Mouse (Mus musculus): ENCODE results near the gene Bnipl. TPM values are rescaled to one million over a fixed set of nuclear protein-coding genes. Genes with fewer than 3 reads are reported as not detected.
"Not testable (repeated sequence)": the region's sequence is repeated elsewhere in the genome, so short reads cannot be mapped to it uniquely, and the experiment has no call there.

Gene Bnipl
- polyA plus RNA-seq, 1 experiment from 2014 or later = 5.8 TPM

DNA sequence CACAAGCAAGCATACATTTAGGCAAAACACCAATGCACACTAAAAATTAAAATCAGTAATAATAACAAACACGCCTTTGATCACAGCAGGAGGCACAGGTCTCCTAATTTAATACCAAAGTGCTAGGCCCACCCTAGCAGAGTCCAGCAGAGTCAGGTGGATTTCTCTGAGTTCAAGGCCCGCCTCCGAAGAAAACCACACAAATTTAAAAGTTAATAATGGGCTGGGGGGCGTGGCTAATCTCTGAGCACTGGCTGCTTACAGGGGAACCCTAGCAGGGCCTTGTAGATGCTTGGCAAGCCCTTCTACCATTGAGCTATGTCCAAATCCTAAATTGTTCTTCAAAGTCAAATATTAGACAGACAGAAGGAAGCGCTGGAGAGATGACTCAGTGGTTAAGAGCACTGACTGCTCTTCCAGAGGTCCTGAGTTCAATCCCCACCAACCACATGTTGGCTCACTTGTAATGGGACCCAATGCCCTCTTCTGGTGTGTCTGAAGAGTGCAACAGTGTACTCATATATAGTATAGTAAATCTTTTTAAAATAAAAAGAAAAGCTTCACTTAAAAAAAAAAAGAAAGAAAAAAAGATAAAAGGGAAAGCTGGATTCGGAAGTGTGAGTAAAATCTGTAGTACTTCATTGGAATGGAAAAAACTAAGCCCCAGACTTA is 32.4 kb downstream of the Bnipl start:
- Histone ChIP-seq H3K9ac (no peak overlapping the region; the same call in 1 of the 2 replicates), H3K4me2 (peak overlapping the region; percentile 75), H3K9me3 (no peaks in the 10 kb centered on the region), H3K36me3 (peaks cover 14% of the 10 kb centered on the region; the same call in 1 of the 2 replicates), H3K27me3 (replicated peaks) (no peaks in the 10 kb centered on the region), H3K4me1 (0 out of 2 replicates have a peak, but pooled peaks cover 7% of the 10 kb centered on the region), H3K27ac (peak overlapping the region; percentile 100), H3K4me3 (replicated peaks) (peak overlapping the region; percentile 82)
- WGBS = 72% methylated on average over 6 of the region's 6 CpGs
- ATAC-seq (ENCODE audit: insufficient read depth, low FRiP score, low read depth) = no peak

DNA sequence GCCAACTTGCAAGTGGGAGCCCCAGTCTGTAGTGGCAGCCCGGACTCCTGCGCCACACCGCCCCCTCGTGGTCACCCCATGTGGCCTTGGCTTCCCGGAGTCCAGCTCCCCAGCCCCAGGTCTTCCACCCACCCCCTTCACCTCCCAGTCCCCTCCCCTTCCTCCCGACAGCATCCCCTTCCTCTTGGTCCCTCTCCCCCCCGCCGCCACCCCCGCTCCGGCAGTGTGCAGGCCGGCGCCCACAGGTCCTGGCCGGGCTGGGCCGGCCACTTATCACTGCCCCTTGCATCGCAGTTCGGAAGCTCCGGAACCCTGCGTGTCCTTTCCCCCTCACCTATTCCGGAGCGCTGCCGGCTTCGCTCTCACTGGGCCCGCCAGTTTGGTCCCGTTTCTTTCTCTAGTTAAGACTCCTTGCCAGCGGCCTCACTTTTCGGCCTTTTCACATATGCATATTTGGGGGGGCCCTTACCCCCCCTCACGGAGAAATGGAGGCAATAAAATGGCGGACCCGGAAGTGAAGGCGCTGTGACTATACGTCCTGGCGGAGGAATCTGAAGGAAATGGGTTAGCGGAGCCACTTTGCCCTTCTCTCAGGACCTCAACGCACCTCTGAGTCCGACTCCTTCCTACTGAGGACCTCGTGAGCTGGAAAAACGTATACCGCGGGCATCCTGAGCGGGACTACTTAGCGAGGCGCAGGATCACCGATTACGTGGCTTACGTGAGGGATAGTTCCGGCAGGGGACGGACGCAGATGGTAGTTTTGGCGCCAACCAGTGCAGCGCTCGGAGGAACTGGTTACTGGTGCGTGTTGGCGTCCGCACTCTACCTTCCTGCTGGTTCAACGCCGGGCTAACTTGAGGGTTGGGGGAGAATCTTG is 33.5 kb downstream of the Bnipl start, which contains the start of gene Gabpb2:
TSS of gene Gabpb2 (minus strand) at position 662 of the 880 bp plus-strand sequence.
- Histone ChIP-seq H3K4me2 (peak within 1 kb of the TSS; percentile 75), H3K4me1 (0 out of 2 replicates have a peak, but pooled peaks cover 7% of the 10 kb centered on the region), H3K9me3 (no peaks in the 10 kb centered on the region), H3K4me3 (replicated peaks) (peak within 1 kb of the TSS; percentile 82), H3K27me3 (replicated peaks) (no peaks in the 10 kb centered on the region), H3K36me3 (peaks cover 13% of the 10 kb centered on the region; the same call in 1 of the 2 replicates), H3K9ac (peak within 1 kb of the TSS; percentile 85), H3K27ac (peak within 1 kb of the TSS; percentile 100)
- under 1% methylated on average over 56 of the region's 56 CpGs for WGBS
- ATAC-seq (ENCODE audit: insufficient read depth, low FRiP score, low read depth) = peak; percentile 89

DNA sequence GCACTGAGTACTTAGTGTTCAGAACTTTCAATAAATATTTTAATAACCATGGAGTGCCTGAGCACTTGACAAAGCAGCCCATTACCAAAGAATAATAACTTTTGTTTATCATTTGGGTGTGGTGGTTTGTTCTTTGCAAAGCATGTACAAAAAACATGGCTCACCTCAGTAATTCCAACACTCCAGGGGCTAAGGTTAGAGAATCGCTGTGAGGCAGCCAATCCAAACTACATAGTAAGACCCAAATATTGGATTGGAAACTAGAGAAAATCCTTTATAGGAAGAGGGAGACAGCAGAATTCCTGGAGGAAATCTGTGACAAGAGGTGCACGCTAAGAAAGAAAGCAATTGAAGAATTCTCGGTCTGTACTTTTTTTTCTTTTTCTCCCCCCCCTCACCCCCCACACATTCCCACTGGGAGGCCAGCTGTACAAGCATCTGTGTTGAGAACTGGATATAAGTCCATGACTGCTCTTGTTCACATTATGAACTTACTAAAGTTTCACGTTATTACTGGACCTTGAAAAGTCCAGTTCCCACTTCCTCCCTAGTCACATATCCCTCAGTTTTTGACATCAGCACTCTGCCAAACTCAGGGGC is 34.2 kb downstream of the Bnipl start:
- Histone ChIP-seq H3K36me3 (0 out of 2 replicates have a peak, but pooled peaks cover 14% of the 10 kb centered on the region), H3K4me2 (peak overlapping the region; percentile 75), H3K4me1 (0 out of 2 replicates have a peak, but pooled peaks cover 7% of the 10 kb centered on the region)

DNA sequence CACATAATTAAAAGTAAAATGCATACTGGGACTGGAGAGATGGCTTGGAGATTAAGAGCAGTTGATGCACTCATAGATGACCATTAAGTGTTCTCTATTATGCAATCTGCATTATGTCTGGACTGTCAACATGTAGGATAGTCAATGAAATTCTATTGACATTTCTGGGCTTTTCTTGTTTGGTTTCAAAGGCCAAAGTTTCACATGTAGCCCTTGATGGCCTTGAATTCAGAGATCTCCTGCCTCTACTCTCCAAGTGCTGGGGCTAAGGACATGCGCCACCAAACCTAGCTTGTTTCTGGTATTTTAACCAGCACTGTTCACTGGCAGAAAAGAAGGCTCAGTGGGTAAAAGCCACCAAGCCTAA is 37.4 kb downstream of the Bnipl start:
- H3K27me3 ChIP-seq (replicated peaks) = no peaks in the 10 kb centered on the region
- 0 out of 2 replicates have a peak, but pooled peaks cover 7% of the 10 kb centered on the region for H3K4me1 ChIP-seq
- WGBS = 94% methylated on average over 1 of the region's 1 CpGs
- H3K36me3 ChIP-seq = 0 out of 2 replicates have a peak, but pooled peaks cover 11% of the 10 kb centered on the region
- no peak overlapping the region for H3K9ac ChIP-seq
- H3K9me3 ChIP-seq = no peaks in the 10 kb centered on the region
- no peak for ATAC-seq (ENCODE audit: insufficient read depth, low FRiP score, low read depth)
- no peak overlapping the region for H3K4me2 ChIP-seq
- no peak overlapping the region for H3K27ac ChIP-seq
- no peak overlapping the region for H3K4me3 ChIP-seq (replicated peaks)

More for the DNA sequence above, 34.2 kb downstream of the Bnipl start:
- Histone ChIP-seq H3K9me3 (no peaks in the 10 kb centered on the region), H3K9ac (peak overlapping the region; percentile 85; the same call in 1 of the 2 replicates), H3K27ac (peak overlapping the region; percentile 100), H3K27me3 (replicated peaks) (no peaks in the 10 kb centered on the region), H3K4me3 (replicated peaks) (peak overlapping the region; percentile 82)
- ATAC-seq (ENCODE audit: insufficient read depth, low FRiP score, low read depth) = peak; percentile 27
- WGBS = 14% methylated on average over 4 of the region's 4 CpGs

DNA sequence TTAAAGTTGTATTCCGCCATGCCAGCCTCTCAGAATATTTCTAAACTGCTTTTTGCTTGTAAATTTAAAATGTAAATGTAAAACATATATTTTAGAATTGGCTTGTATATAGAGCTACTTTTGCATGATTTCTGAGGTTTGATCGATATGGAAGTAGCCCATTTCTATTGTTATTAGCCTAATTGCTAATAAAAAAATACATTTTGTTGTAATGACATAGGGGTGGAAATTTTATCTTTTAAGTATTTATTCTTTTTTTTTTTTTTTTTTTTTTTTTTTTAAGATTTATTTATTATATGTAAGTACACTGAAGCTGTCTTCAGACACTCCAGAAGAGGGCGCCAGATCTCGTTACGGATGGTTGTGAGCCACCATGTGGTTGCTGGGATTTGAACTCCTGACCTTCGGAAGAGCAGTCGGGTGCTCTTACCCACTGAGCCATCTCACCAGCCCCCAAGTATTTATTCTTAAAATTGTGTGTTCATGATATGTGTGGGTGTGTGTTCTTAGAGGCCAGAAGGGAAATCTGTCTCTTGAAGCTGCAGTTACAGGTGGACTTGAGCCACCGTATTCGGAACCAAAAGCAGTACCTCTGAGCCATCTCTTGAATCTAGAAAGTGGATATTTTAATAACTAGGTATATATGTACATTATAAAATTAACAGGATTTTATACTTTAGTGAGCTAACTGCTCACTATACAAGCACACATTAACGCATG is 37.9 kb downstream of the Bnipl start:
- H3K27ac ChIP-seq; H3K4me3 ChIP-seq (replicated peaks); H3K9ac ChIP-seq; H3K27me3 ChIP-seq (replicated peaks); H3K9me3 ChIP-seq; H3K4me1 ChIP-seq; ATAC-seq (ENCODE audit: insufficient read depth, low FRiP score, low read depth); H3K4me2 ChIP-seq: not testable (repeated sequence)
- WGBS = 88% methylated on average over 10 of the region's 10 CpGs
- peaks cover 14% of the 10 kb centered on the region; the same call in 1 of the 2 replicates for H3K36me3 ChIP-seq

DNA sequence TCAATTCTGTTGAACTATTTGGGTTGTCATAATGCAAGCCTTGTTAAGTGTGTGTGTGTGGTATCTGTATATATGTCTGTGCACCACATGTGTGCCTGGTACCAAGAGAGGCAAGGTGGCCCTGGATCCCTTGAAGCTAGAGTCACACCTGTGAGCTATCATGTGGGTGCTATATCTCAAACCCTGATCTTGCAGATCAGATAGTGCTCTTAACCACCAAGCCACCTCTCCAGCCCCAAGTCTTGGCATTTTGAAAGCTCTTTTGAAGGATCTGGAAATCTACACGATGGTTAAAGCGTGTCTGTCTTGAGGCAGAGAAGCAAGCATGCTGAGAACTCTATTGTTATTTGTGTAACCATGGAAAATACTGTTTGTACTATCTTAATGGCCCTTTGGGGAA is 40.4 kb downstream of the Bnipl start:
- Histone ChIP-seq H3K4me2 (no peak overlapping the region), H3K27me3 (replicated peaks) (no peaks in the 10 kb centered on the region), H3K9me3 (no peaks in the 10 kb centered on the region), H3K4me1 (no peaks in the 10 kb centered on the region), H3K36me3 (peaks cover 30% of the 10 kb centered on the region), H3K9ac (no peak overlapping the region), H3K27ac (no peak overlapping the region), H3K4me3 (replicated peaks) (no peak overlapping the region)
- WGBS = 74% methylated on average over 2 of the region's 2 CpGs
- no peak for ATAC-seq (ENCODE audit: insufficient read depth, low FRiP score, low read depth)

DNA sequence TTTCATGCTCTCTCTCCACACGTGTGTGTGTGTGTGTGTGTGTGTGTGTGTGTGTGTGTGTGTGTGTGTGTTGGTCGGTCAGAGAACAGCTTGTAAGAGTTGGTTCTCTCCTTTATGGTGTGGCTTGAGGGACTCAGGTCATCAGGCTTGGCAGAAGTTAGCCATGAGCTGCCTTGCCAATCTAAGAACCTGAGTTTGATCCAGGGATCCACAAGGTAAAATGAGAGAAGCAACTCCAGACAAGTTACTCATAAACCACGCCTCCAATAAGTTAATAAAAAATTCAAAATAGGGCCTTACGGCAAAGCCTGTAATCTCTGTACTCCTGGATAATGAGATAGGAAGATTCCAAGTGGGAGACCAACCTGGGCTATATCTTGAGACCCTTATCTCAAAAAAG is 42.7 kb downstream of the Bnipl start:
- no peak for ATAC-seq (ENCODE audit: insufficient read depth, low FRiP score, low read depth)
- no peaks in the 10 kb centered on the region for H3K27me3 ChIP-seq (replicated peaks)
- H3K4me3 ChIP-seq (replicated peaks) = no peak overlapping the region
- no peaks in the 10 kb centered on the region for H3K9me3 ChIP-seq
- WGBS = 85% methylated on average over 3 of the region's 4 CpGs
- no peak overlapping the region for H3K27ac ChIP-seq
- H3K4me1 ChIP-seq = no peaks in the 10 kb centered on the region
- no peak overlapping the region for H3K9ac ChIP-seq
- peaks cover 34% of the 10 kb centered on the region for H3K36me3 ChIP-seq
- H3K4me2 ChIP-seq = no peak overlapping the region

DNA sequence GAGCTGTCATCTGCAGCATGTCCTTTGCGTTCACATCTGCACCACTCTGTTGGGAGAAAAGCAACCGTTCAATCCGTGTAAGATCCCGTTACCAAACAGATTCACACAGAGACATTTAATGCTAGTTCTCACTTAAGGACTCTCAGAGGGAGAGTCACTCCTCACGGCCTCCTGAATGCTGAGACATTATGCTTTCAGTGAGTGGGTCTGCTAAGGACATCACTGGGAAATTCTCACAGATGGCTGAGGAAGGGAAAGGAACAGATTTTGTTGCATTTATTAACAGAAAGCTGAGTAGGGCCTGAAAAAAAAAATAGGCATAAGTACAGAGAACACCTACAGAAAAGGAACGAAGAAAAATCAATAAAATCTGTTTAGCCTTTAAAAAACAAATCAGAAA is 47.1 kb downstream of the Bnipl start:
- Histone ChIP-seq H3K27ac (no peak overlapping the region), H3K9ac (no peak overlapping the region), H3K4me2 (no peak overlapping the region), H3K27me3 (replicated peaks) (no peaks in the 10 kb centered on the region), H3K4me1 (no peaks in the 10 kb centered on the region), H3K9me3 (no peaks in the 10 kb centered on the region), H3K36me3 (peaks cover 59% of the 10 kb centered on the region), H3K4me3 (replicated peaks) (no peak overlapping the region)
- 88% methylated on average over 6 of the region's 6 CpGs for WGBS
- no peak for ATAC-seq (ENCODE audit: insufficient read depth, low FRiP score, low read depth)

DNA sequence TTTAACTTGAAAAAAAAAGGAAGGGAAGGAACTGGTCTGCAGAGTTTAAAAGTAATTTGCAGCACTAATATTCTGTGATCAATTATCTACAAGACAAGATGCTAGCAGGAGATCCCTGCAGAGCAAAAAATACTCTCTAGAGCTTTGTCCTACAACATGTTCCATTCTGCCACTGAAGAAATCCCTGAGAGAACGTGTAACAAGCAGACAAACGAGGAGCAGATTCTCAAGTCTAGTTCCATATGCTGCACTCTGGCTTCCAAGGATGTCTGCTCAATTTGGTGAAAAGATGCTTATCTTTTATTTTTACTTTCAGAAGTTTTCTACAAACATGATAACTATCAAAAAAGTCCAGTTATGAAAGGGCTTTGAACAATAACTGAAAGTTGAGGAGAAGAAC is 50.4 kb downstream of the Bnipl start:
- no peak overlapping the region for H3K9ac ChIP-seq
- H3K9me3 ChIP-seq = no peaks in the 10 kb centered on the region
- no peak overlapping the region for H3K4me2 ChIP-seq
- no peak for ATAC-seq (ENCODE audit: insufficient read depth, low FRiP score, low read depth)
- H3K36me3 ChIP-seq = peaks cover 56% of the 10 kb centered on the region
- no peak overlapping the region for H3K4me3 ChIP-seq (replicated peaks)
- H3K4me1 ChIP-seq = no peaks in the 10 kb centered on the region
- no peaks in the 10 kb centered on the region for H3K27me3 ChIP-seq (replicated peaks)
- no peak overlapping the region for H3K27ac ChIP-seq
- 84% methylated on average over 2 of the region's 2 CpGs for WGBS

DNA sequence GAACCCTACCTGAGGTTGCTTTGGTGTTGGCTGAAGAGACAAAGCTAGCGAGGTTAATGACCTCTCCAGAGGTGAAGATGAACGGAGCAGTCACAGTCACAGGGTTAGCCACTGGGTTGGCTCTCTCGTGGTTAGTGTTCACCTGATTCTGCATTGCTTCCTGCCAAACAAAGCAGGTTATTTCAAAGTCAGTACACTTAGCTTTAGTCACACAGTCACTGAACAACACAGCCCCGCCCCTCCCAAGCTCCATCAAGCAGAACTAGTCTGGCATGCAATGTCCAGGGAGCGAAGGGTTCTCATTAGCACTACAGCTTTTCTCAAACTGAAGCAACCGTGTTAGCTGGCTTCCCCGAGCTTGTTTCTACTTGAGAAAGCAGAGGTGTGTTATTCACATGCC is 50.9 kb downstream of the Bnipl start:
- no peaks in the 10 kb centered on the region for H3K4me1 ChIP-seq
- no peak for ATAC-seq (ENCODE audit: insufficient read depth, low FRiP score, low read depth)
- H3K36me3 ChIP-seq = peaks cover 56% of the 10 kb centered on the region
- peak overlapping the region; percentile 48; the same call in 1 of the 2 replicates for H3K27ac ChIP-seq
- no peaks in the 10 kb centered on the region for H3K9me3 ChIP-seq
- no peak overlapping the region for H3K4me3 ChIP-seq (replicated peaks)
- no peak overlapping the region for H3K4me2 ChIP-seq
- no peak overlapping the region for H3K9ac ChIP-seq
- no peaks in the 10 kb centered on the region for H3K27me3 ChIP-seq (replicated peaks)
- 85% methylated on average over 7 of the region's 7 CpGs for WGBS

DNA sequence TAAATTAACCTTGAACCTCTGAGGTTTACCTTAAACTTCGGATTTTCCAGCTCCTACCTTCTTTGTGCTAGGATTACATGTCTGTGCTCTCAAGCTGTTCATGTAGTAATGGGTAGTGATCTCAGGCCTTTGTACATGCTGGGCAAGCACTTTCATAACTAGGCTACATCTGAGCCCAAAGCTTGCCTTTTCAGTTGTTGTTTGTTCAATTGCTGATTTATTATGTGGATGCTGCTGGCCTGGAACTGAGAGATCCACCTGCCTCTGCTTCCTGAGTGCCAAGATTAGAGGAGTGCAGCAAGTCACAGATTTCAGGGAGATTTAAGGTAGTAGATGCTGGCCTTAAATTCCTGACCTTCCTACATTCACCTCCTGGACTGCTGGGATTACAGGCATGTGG is 51.9 kb downstream of the Bnipl start:
- H3K4me2 ChIP-seq = no peak overlapping the region
- no peaks in the 10 kb centered on the region for H3K4me1 ChIP-seq
- H3K4me3 ChIP-seq (replicated peaks) = no peak overlapping the region
- peaks cover 52% of the 10 kb centered on the region for H3K36me3 ChIP-seq
- WGBS = 65% methylated on average over 1 of the region's 1 CpGs
- H3K9me3 ChIP-seq = no peaks in the 10 kb centered on the region
- no peaks in the 10 kb centered on the region for H3K27me3 ChIP-seq (replicated peaks)
- H3K9ac ChIP-seq = no peak overlapping the region
- H3K27ac ChIP-seq = no peak overlapping the region
- no peak for ATAC-seq (ENCODE audit: insufficient read depth, low FRiP score, low read depth)

Measured in stomach, embryonic 15.5 days (tissue).